Mouse (Mus musculus) forebrain, embryonic 13.5 days (tissue): ENCODE measurements around the gene Sco1. TPM values are rescaled to one million over a fixed set of nuclear protein-coding genes. Genes with fewer than 3 reads are reported as not detected.
"Not testable (repeated sequence)": the region's sequence is repeated elsewhere in the genome, so short reads cannot be mapped to it uniquely, and the experiment has no call there.

Experiments used
- ATAC-seq: fragments of 200-750 bp; cut with Nextera tagmentation; 2 replicates; pipeline ENCODE4 v1.8.0; 2017
- H3K27ac ChIP-seq: fragments of 300-500 bp; sonication (generic); 2 replicates; pipeline ENCODE4 v1.5.1; 2015; ENCODE audit warnings: inconsistent platforms, mild to moderate bottlenecking, moderate library complexity
- H3K27me3 ChIP-seq: fragments of 300-500 bp; sonication (generic); 2 replicates; pipeline ENCODE4 v1.6.1; 2015; ENCODE audit warnings: mild to moderate bottlenecking, inconsistent platforms
- H3K36me3 ChIP-seq: fragments of 300-500 bp; sonication (generic); 2 replicates; pipeline ENCODE4 v1.6.1; 2015; ENCODE audit warnings: mild to moderate bottlenecking, inconsistent platforms; ENCODE audit not compliant: poor library complexity, severe bottlenecking
- H3K4me1 ChIP-seq: fragments of 300-500 bp; sonication (generic); 2 replicates; pipeline ENCODE4 v1.6.1; 2015; ENCODE audit warnings: inconsistent platforms
- H3K4me2 ChIP-seq: fragments of 300-500 bp; sonication (generic); 2 replicates; pipeline ENCODE4 v1.6.1; 2015; ENCODE audit warnings: inconsistent platforms, mild to moderate bottlenecking, moderate library complexity
- H3K4me3 ChIP-seq: fragments of 300-500 bp; sonication (generic); 2 replicates; pipeline ENCODE4 v1.5.1; 2015; ENCODE audit warnings: mild to moderate bottlenecking, inconsistent platforms
- H3K9ac ChIP-seq: fragments of 300-500 bp; sonication (generic); 2 replicates; pipeline ENCODE4 v1.6.1; 2015; ENCODE audit warnings: mild to moderate bottlenecking, inconsistent platforms
- H3K9me3 ChIP-seq: fragments of 300-500 bp; sonication (generic); replicated peaks from 2 replicates; pipeline ENCODE4 v1.6.1; 2016; ENCODE audit warnings: inconsistent platforms
- WGBS: fragments of 180-500 bp; shearing (Covaris S2); methylation state at CpG from one replicate; pipeline ENCODE4 v1.1.7; 2015; 5-methylcytosine and 5-hydroxymethylcytosine counted together
- polyA plus RNA-seq: library from polyadenylated mRNA; unstranded; fragments of >200 nt; fragmentation: Nextera tagmentation; extraction: Ambion mirVana; gene quantifications from 2 replicates; pipeline ENCODE4 v1.2.1, GENCODE M21; 2015

The Sco1 gene
- 14.2 and 14.4 TPM in 2 replicates for polyA plus RNA-seq

GRCm38 (mm10) chr11:67052321-67052952 lies at the start of gene Sco1, which contains the start of gene Adprm:
Gene Sco1 (plus strand): TSS chr11:67052670.
Gene Adprm (minus strand): TSS chr11:67052594.
- no peaks in the 10 kb centered on the region for H3K27me3 ChIP-seq
- H3K27ac ChIP-seq: peak within 1 kb of the TSS; percentile 78
- peak; percentile 95 for ATAC-seq
- H3K4me3 ChIP-seq: peak within 1 kb of the TSS; percentile 85
- H3K9ac ChIP-seq: peak within 1 kb of the TSS; percentile 90
- H3K9me3 ChIP-seq: no peaks in the 10 kb centered on the region
- under 1% methylated on average over 50 of the region's 50 CpGs for WGBS
- H3K36me3 ChIP-seq: peaks cover 35% of the 10 kb centered on the region
- H3K4me1 ChIP-seq: peaks cover 24% of the 10 kb centered on the region
- H3K4me2 ChIP-seq: peak within 1 kb of the TSS; percentile 84

- Histone ChIP-seq H3K4me2 (no peak overlapping the region), H3K9me3 (no peaks in the 10 kb centered on the region), H3K27me3 (no peaks in the 10 kb centered on the region), H3K4me3 (no peak overlapping the region), H3K4me1 (peaks cover 35% of the 10 kb centered on the region), H3K27ac (no peak overlapping the region), H3K9ac (no peak overlapping the region), H3K36me3 (no peaks in the 10 kb centered on the region)
- 64% methylated on average over 2 of the region's 2 CpGs for WGBS
- ATAC-seq: no peak
These were observed 49.6 kb upstream of the Sco1 start for GRCm38 (mm10) chr11:67002911-67003310.

GRCm38 (mm10) chr11:67007961-67008360 lies 44.5 kb upstream of the Sco1 start:
- Histone ChIP-seq H3K36me3 (no peaks in the 10 kb centered on the region), H3K27me3 (no peaks in the 10 kb centered on the region), H3K9ac (no peak overlapping the region), H3K4me1 (peaks cover 15% of the 10 kb centered on the region), H3K27ac (no peak overlapping the region), H3K4me3 (no peak overlapping the region), H3K9me3 (no peaks in the 10 kb centered on the region), H3K4me2 (no peak overlapping the region)
- 65% methylated on average over 8 of the region's 8 CpGs for WGBS
- no peak for ATAC-seq

- Histone ChIP-seq H3K4me2 (no peak overlapping the region), H3K9ac (no peak overlapping the region), H3K4me1 (peaks cover 15% of the 10 kb centered on the region), H3K27ac (no peak overlapping the region), H3K4me3 (no peak overlapping the region), H3K9me3 (no peaks in the 10 kb centered on the region), H3K36me3 (no peaks in the 10 kb centered on the region), H3K27me3 (no peaks in the 10 kb centered on the region)
- WGBS: 94% methylated on average over 4 of the region's 4 CpGs
- ATAC-seq: no peak
These were observed 43.9 kb upstream of the Sco1 start for GRCm38 (mm10) chr11:67008528-67008927.

- ATAC-seq: peak; percentile 58; the same call in 1 of the 2 replicates
- H3K4me2 ChIP-seq: no peak overlapping the region
These were observed 42.0 kb upstream of the Sco1 start for GRCm38 (mm10) chr11:67010430-67010829.

GRCm38 (mm10) chr11:67011635-67012034 lies 40.8 kb upstream of the Sco1 start:
- Histone ChIP-seq H3K36me3 (no peaks in the 10 kb centered on the region), H3K27ac (no peak overlapping the region), H3K9ac (no peak overlapping the region), H3K9me3 (no peaks in the 10 kb centered on the region), H3K4me3 (no peak overlapping the region), H3K27me3 (no peaks in the 10 kb centered on the region), H3K4me2 (no peak overlapping the region), H3K4me1 (peaks cover 15% of the 10 kb centered on the region)
- 13% methylated on average over 4 of the region's 4 CpGs for WGBS
- ATAC-seq: no peak

More at GRCm38 (mm10) chr11:67010430-67010829, 42.0 kb upstream of the Sco1 start:
- peaks cover 15% of the 10 kb centered on the region for H3K4me1 ChIP-seq
- H3K4me3 ChIP-seq: no peak overlapping the region
- H3K9me3 ChIP-seq: no peaks in the 10 kb centered on the region
- H3K27me3 ChIP-seq: no peaks in the 10 kb centered on the region
- H3K36me3 ChIP-seq: no peaks in the 10 kb centered on the region
- 0 out of 2 replicates have a peak overlapping the region, but pooled peaks have one; percentile 3 for H3K9ac ChIP-seq
- WGBS: 9% methylated on average over 8 of the region's 8 CpGs
- H3K27ac ChIP-seq: no peak overlapping the region

GRCm38 (mm10) chr11:67017801-67018591 lies 34.5 kb upstream of the Sco1 start:
- ATAC-seq: no peak
- 6% methylated on average over 12 of the region's 12 CpGs for WGBS
- no peaks in the 10 kb centered on the region for H3K9me3 ChIP-seq
- 0 out of 2 replicates have a peak overlapping the region, but pooled peaks have one; percentile 12 for H3K9ac ChIP-seq
- no peak overlapping the region for H3K4me3 ChIP-seq
- no peak overlapping the region for H3K4me2 ChIP-seq
- peaks cover 8% of the 10 kb centered on the region; the same call in 1 of the 2 replicates for H3K27me3 ChIP-seq
- H3K36me3 ChIP-seq: no peaks in the 10 kb centered on the region
- peaks cover 17% of the 10 kb centered on the region for H3K4me1 ChIP-seq
- H3K27ac ChIP-seq: no peak overlapping the region

- ATAC-seq: no peak
- WGBS: 50% methylated on average over 7 of the region's 7 CpGs
- Histone ChIP-seq H3K9me3 (no peaks in the 10 kb centered on the region), H3K36me3 (no peaks in the 10 kb centered on the region), H3K27ac (no peak overlapping the region), H3K4me1 (peaks cover 28% of the 10 kb centered on the region), H3K9ac (no peak overlapping the region), H3K4me2 (no peak overlapping the region), H3K4me3 (no peak overlapping the region), H3K27me3 (peaks cover 8% of the 10 kb centered on the region; the same call in 1 of the 2 replicates)
These were observed 32.6 kb upstream of the Sco1 start for GRCm38 (mm10) chr11:67019711-67020475.

- Histone ChIP-seq H3K27me3 (peaks cover 8% of the 10 kb centered on the region; the same call in 1 of the 2 replicates), H3K36me3 (no peaks in the 10 kb centered on the region), H3K4me1 (peaks cover 32% of the 10 kb centered on the region), H3K9ac (no peak overlapping the region), H3K9me3 (no peaks in the 10 kb centered on the region), H3K27ac (no peak overlapping the region), H3K4me2 (peak overlapping the region; percentile 50), H3K4me3 (no peak overlapping the region)
- 4% methylated on average over 12 of the region's 12 CpGs for WGBS
- ATAC-seq: no peak
These were observed 31.5 kb upstream of the Sco1 start for GRCm38 (mm10) chr11:67020948-67021347.

GRCm38 (mm10) chr11:67022354-67023115 lies 29.9 kb upstream of the Sco1 start:
- 84% methylated on average over 13 of the region's 13 CpGs for WGBS
- H3K36me3 ChIP-seq: no peaks in the 10 kb centered on the region
- H3K9ac ChIP-seq: no peak overlapping the region
- H3K27me3 ChIP-seq: peaks cover 8% of the 10 kb centered on the region; the same call in 1 of the 2 replicates
- H3K9me3 ChIP-seq: no peaks in the 10 kb centered on the region
- no peak for ATAC-seq
- no peak overlapping the region for H3K27ac ChIP-seq
- peaks cover 30% of the 10 kb centered on the region for H3K4me1 ChIP-seq
- H3K4me2 ChIP-seq: no peak overlapping the region
- H3K4me3 ChIP-seq: no peak overlapping the region

- H3K4me3 ChIP-seq, H3K27ac ChIP-seq, H3K9ac ChIP-seq, H3K36me3 ChIP-seq, H3K27me3 ChIP-seq, H3K9me3 ChIP-seq, ATAC-seq, H3K4me2 ChIP-seq: not testable (repeated sequence)
- 57% methylated on average over 1 of the region's 1 CpGs for WGBS
- H3K4me1 ChIP-seq: peaks cover 23% of the 10 kb centered on the region
These were observed 29.3 kb upstream of the Sco1 start for GRCm38 (mm10) chr11:67023191-67023590.
